Mouse (Mus musculus): Measurements from ENCODE around the gene Bphl. TPM values are rescaled to one million over a fixed set of nuclear protein-coding genes. Genes with fewer than 3 reads are reported as not detected.

Bphl gene
- total RNA-seq, 1 experiment from 2014 or later = 79.8 TPM

DNA sequence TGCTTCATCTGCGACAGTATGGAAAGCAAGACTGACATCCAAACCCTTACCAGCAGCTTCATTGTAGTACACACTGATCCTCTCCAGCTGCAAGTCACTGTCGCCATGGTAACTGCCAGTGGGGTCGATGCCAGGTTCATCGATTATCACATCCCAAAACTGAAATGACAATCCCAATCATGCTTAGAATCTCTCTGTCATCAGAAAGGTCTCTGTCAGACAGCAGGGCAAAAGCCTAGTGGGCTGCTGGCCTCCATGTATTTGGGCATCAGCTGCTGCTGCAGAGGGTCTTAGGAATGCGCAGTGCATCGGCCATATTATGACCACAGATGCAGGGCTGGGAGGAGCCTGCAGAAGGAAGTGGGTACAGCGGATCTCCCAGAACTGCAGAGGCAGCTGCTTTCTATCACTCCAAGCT lies 51.5 kb downstream of the Bphl start:
- DNase-seq = no peak

DNA sequence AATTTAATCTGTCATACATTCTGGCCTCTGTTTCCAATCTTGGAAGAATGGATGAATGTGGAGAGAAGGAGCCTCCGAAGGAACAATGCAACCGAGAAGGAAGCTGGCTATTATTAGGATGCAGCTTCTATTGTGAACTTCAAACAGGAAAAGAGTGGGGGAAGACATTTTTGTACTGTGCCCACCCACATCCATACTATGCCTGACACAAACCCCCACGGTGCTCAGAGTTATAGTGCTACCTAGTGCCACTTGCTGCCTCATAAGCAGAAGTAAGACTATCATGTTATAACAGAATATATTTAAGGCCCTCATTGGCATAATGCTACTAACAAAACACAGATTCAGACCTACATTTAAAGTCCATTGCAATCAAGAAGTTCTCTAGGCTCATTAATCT lies 52.0 kb downstream of the Bphl start:
- DNase-seq = no peak

DNA sequence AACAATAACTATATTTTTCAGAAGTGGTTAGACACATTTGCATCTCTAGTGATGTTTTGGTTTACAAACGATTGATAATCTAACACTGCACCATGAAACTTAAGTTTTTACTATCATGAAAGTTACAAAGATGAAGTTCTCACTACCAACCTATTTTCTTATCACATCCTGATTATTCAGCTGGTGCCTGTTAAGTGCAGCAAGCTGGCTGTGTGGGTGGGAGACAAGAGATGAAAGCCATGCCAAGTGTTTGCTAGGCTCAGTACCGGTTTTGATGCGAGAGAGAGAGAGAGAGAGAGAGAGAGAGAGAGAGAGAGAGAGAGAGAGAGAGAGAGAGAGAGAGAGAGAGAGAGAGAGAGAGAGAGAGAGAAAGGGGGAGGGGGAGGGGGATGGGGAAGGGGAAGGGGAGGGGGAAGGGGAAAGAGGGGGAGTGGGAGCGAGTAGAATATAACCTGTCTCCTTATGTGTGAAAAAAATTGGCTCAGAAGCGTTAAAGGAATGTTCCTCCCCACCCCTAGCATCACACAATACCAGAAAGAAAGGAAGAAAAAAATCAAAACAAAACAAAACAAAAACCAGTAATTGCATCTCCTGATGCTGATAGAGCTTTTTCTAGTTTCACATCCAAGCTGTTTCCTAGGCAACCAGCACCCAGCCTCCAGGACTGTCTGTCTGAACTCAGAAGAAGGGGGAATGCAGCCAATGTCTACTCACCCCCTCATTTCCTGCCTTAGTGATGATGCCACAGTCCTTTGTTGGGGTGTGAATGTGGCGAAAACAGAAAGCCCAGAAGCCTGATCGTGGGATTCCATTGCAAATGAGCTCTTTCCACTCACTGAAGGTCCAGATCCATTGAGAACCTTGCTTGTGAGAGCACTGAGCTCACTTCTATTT lies 58.4 kb downstream of the Bphl start:
- DNase-seq = no peak

DNA sequence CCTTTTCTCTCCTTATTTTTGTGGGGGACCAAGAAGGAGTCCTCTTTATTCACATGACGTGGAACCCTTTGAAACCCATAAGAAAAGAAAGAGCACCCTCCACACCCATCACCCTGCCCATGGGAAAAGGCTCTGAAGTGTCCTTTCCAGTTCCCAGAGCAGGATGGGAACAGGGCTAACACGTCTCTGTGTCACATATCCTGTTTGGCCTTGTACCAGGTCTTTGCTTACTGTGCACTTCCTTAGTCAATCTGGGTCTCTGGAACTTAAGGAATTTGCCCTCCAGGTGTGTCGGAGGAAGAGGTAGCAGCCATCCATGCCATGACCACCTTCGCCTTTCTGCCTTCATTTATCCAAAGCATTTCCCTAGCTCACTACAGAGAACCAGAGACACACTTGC lies 59.1 kb downstream of the Bphl start:
- no peak for DNase-seq

DNA sequence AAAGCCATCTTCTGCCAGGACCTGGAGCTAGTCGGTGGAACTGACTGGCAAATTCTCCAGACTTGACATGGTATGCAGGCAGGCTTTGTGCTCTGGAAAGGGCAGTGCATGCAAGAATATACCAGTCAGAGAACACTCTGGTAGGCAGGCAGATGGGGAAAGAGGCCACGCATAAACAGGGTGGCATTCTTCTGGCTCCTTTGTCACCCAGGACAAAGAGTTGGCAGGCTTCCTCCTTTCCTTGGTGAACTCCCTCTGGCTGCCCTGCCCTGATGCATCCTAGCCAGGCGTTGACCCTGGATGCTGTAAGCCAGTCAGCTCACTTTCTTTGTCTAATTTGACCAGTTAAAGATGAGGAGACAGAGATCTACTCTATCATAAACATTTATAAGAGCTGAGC lies 59.7 kb downstream of the Bphl start:
- DNase-seq = no peak

DNA sequence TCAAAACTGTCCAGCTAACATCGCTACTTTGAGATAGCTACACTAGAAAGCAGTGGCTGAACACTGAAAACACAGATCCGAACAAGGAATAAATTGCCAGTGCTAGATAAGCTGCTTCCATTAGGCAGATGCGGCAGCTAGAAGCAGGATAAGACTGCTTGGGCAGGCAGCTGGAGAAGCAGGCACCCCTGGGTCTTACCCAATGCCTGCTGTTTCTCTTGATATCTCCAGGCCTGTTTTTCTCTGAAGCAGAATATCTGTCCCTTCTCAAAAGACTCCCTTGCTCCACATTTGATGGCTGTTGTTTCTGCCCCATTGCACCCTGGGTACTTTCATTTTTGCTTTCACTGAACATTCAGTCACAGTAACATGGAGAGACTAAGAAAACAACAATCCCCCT lies 63.3 kb downstream of the Bphl start:
- no peak for DNase-seq

DNA sequence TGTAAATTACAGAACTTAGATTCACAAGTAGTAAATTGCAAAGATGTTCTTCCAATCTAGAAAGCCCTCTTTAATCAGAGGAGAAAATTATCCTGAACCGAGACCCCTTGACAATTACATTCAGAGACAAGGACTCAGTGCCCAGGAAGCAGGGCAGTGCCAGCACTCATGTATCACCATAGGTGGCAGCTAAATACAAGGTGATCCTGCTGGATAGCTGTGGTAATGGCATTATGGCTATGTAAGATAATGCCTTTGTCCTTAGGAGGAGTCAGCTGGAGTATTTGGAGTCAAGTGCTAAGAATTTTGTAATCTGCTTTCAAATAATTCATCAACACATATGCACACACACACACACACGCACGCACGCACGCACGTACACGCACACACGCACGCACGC lies 63.9 kb downstream of the Bphl start:
- no peak for DNase-seq

DNA sequence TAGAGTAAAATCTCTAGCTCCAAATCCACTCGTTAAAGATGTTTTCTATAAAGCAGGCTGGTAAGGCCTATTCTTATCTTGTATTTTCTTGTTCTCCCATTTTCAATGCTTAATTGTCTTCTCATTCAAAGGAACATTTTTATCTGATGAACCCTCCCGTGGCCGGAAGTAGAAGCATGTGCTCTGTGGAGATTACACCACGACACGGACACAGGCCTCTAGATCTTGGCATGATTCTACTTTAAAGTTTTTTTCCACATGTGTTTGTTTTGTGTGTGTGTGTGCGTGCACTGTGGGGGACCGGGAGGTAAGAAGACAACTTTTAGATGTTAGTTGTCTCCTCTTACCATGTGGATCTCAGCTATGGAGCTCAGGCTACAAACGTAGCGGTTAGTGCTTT lies 64.5 kb downstream of the Bphl start:
- no peak for DNase-seq

DNA sequence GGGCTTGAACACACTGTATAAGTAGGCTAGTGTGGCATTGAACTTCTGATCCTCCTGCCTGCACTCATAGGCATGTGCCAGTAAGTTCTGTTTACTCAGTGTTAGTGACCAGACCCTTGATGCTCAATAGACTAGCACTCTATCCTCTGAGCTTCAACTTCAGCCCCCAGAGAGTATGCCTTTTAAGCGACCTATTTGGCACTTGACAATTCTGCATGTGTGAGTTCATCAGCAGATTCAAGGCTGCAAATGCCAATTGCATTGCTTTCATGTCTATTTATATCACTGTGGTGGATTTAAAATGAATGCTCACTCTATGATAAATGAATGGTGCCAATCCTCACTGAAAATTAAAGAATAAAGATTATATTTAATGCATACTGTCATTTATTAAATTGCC lies 68.0 kb downstream of the Bphl start:
- no peak for DNase-seq

DNA sequence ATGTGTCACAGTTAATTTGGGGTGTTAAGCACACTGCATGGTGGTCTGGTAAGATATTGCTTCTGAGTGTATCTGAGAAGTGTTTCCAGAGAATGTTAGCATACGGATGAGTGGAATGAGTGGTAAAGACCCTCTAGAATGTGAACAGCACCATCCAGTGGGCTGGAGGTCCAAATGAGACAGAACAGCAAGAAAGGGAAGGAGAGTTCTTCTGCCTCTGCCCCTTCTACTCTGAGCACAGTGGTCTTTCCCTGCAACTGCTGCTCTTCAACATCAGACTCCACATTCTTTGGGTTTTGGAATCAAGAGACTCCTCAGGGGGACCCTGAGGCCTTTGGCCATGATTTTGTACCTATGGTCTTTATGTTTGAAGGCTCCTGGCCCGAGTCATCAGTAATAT lies 68.9 kb downstream of the Bphl start:
- no peak for DNase-seq

DNA sequence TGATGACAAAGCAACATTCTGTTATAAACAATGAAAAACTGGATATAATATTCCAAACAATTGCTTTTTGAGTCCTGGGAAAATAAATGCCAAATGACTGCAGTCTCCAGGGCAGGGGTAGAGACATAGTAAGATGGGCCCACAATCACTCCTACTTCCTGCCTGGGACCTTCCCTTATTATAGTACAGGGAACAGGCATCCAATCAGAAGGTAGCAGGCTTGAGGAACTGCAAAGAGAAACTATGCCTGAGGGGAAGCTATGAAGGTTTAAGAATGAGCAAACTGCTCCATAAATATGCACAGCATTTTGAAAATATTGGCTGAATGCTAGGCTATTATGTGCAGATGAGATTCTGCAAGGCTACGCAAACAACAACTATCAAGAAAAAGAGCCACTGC lies 69.6 kb downstream of the Bphl start:
- no peak for DNase-seq

DNA sequence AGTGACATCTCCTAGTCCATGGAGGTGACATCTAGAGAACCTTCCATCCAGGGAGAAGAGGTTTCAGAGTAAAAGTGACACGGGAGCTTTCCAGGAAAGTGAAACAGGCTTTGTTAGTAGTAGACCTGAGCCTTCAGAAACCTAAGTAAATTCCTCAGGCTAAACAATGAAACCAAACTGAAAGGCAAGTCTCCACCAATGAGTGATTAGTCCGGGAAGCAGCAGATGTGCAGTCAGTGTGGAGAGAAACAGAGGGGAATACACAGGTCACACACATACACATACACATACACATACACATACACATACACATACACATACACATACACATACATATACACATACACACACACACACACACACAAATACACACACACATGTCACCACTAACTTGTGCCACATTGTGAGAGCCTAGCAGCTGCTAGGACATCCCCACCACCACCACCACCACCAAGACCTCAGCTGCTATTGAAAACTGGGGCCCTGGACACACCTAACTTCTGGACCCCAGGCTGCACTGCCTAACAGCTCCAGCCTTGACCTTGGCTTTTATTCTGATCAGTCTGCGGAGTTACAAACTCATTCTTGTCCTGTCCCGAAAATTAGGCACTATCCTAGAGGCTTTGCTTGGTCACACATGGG lies 71.8 kb downstream of the Bphl start:
- DNase-seq = no peak

DNA sequence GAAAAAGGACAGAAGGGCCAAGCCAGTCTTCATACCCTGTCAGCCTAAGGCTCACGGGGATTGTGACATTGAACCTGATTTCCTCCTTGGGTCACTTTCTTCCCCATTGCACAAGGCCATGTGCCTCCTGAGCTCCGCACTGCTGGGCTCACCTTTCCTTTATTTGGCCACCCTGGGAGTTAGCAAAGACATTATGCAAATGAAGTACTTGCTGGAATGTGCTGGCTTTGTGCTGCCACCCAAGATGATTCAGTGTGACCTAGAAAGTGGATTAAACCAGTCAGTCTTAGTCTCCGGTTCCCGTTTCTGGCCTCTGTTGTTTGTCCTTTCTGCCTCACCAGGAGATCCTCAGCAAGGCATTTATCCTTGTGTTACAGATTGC lies 72.3 kb downstream of the Bphl start:
- peak; percentile 56 for DNase-seq

DNA sequence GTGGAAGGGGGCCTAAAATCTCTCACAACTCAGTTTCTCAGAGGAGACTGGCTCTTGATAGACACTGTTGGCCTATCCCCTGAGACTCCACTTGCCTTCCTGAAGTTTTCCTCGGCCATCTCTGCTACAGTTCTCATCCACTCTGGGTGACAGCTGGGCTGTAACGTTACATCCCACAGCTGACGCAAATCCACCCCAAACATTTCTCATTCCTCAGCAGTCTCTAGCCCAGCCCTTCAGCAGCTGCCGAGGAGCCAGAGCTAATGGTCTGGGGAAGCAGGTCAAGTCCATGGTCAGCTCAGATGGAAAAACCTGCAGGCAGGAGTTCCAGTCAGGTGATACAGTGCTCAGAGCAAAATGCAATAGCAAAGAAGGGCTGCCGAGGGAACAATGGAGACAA lies 73.6 kb downstream of the Bphl start:
- no peak for DNase-seq

DNA sequence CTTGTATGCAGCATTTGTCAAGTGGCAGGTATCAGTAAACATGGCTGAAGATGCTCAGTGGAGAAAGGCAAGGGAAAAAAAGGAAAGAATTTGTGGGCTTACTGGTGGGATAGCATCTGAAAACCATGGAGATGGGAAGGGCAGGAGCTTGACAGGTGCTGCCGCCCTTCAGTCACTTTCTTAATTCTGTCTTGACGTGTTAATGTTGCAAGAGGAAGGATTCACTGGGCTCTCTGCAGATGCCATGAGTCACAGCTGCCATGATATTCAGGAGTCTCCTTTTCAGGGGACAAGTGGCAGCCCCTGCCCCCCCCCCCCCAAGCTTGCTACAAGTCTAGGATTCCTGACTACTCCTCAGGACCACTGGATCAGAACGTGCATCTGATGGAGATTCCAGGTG lies 74.5 kb downstream of the Bphl start:
- DNase-seq = no peak

DNA sequence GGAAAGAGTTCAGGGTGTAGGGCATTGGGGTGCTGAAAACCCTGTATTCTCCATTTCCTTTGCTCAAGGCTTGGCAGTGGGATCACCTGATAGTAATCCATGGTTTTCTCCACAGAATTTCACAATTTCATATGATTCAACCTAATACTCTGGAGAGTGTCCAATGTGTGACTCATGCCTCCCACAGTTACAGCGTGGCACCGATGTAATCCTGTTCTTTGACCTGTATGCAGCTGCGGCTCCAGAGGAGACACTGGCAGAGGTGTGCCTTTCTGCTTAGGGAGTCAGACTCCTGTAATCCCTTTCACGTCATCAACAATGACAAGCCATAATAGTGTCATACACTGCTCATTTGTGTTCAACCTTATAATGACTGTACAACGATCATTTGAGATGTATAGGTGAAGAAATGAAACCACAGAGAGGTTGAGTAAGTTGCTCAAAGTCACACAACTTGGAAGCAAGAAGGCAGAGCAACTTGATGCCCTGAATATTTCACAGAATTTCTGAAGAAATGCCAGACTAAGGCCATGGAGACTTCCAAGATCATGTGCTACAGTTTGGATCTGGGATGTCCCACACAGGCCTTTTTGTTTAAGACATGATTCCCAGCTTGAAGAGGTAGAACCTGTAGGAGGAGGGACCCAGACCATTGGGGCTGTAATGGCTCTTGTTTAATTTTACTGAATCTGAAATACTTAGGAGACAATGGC lies 75.1 kb downstream of the Bphl start:
- DNase-seq = peak; percentile 78

DNA sequence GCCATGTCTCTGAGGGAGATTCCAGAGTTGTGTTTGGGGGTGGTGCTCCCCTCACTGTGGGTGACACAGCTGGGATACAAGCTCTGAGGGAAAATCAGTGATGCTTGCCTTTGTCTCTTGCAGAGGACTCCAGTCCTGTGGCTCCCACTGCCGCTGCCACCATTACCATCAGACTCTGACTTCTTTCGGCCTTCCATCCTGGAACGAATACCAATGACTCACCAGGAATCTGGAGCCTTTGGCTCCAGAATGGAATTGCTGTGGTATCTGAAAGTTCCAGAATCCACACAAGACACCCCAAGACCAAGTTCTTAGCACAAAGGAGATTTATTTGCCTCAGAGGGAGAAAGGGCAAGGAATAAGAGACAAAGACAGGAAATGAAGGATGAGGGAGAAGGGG lies 75.7 kb downstream of the Bphl start:
- DNase-seq = no peak

DNA sequence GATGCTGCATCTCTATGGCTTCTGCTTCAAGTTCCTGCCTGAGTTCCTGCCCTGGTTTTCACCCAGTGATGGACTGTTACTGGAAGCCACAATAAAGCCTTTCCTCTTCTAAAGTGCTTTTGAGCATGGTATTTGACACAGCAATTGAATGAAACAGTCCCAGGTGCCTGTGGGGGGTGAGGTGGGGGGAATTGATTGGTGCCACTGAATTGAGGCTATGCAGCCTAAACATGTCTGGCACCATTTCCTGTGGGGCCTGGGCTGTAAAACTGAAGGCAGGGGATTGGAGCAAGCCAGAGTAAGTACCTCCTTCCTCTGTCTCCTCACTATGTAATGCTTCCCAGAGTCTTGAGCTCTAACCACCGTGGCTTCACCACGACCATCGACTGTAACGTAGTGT lies 77.3 kb downstream of the Bphl start:
- no peak for DNase-seq

DNA sequence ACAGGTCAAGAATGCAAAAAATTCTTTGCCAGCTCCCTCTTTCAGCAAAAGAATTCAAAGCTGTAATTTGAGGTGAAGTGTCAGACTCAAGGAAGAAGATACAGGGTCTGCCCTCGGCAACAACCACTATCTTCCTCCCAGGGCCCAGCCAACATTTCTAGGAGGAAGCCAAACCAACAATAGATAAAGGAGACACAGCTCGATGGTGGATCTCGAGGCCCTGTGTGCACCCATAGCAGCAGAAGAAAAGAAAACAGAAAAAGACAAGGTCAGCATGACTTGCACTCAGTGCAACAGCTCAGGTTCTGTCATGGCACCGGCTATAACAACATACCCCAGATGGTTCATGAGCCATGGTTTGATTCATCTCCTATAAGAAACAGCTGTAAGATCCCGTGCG lies 79.1 kb downstream of the Bphl start:
- no peak for DNase-seq

DNA sequence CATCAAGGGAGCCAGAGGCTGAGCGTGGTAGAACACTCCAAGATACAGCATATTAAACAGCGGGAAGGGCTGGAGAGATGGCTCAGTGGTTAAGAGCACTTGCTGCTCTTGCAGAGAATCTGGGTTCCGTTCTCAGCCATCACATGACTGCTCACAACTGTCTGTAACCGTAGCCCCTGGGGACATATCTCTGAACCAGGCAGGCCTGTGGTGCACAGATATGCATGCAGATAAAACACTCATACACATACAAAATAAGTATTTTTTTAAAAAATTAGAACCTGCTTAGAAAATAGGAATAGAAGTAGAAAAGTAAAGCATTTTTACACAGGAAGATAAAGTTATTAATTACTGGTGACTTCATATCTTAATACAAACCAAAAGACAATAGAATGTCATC lies 81.4 kb downstream of the Bphl start:
- no peak for DNase-seq

DNA sequence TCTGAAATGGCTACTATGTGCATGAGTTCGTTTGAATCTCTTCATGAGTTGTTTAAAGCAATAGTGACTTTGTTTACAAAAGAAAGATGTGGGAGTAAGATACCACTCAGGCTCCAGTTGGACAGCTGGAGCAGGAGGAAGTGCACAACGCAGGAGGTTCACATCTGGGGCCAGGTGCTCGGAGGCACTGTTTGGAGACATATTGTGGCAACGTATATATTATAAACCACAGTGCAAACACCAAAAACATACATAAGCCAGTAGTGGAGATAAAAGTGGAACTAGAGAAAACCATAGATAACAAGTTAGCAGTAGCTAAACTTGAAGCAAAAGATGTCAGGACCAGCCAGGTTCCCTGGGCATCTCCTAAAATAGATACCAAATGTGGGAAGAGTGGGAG lies 82.0 kb downstream of the Bphl start:
- DNase-seq = no peak

DNA sequence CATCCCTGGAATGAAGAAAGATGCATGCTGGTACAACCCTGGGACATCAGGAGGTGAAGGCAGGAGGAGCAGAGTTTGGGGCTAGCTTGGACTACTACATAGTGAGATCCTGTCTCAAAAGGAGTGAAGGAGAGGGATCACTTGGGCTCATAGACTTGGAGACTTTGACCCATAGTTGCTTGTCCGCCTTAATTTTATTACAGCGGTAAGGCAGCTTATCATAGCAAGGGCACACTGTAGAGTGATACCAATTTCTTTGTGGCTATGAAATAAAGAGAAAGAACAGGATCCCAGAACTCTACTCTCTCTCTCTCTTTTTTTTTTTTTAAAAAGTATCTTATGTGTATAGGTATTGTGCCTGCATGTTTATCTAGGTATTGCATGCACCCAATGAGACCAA lies 83.1 kb downstream of the Bphl start:
- no peak for DNase-seq
